8 mouse cellular contexts compared by ENCODE assay signal in the genomic region with DNA sequence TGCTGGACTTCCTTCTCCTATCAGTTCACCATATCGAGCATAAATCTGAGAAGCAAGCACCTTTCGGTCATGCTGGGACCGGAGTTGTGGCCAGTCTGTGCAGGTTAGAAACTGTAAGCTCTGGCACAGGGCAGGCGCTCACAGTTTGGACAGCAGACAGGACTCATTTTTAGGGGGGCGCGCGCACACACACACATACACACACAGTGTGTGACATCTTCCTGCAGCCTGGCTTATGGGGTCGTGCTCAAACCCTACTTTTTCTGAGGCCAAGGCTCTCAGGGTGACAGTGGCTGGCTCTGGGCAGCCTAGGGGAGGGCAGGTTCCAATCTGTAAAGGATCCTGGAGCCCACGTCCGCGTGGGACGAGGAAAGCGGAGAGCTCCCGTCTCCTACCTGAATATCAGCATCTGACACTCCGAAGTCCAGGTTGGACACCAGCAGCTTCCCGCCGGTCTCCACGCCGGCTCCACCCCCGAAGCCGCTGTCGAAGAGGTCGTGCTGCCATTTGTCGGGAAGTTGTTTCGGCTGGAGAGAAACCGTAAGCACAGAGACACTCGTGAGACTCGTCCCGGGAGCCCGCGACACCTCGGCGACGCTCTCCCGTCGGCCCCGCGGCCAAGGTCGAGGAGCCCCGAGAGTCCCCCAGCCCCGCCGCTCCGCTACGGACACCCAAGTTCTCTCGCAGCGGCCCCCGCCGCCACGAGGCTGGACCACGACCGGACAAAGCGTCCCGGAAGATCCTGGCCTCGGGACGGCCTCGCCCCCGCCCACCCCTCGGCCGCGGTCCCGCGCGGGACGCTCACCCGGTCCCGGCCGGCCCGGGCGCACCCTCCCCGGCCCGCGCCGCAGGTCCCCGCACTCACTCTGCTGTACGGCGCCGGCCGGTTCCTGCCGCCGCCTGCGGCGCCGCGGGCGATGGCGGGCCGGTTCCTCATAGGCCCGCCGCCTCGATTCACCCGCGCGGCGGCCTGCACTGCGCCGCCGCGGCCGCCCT. TPM values are rescaled to one million over a fixed set of nuclear protein-coding genes. Genes with fewer than 3 reads are reported as not detected.
DNase-seq lines count a peak whose midpoint lies in the region; ATAC-seq and TF ChIP-seq lines count a peak whose summit lies in the region.

No protein-coding gene starts in this region.

- intact Hi-C loops in heart, postnatal 25 days (cut with DNase I) = loop anchor here (2.0 kb wide), 1 partner anchor 15 kb away; no protein-coding TSS in a partner anchor
- intact Hi-C loops in left cerebral cortex, postnatal 14 days (cut with DNase I) = no loop called here

- no peak for DNase-seq in heart, postnatal 25 days (ENCODE audit: low spot score)
- DNase-seq in MEL (ENCODE audit: low read depth, low spot score) = peak; percentile 62
- peak; percentile 53 for DNase-seq in kidney, postnatal 0 days (ENCODE audit: low spot score)
- no peak for DNase-seq in midbrain, postnatal 0 days (ENCODE audit: low spot score)
- no peak for DNase-seq in left cerebral cortex, postnatal 14 days (ENCODE audit: low spot score in 2 of 2)
- no peak for DNase-seq in right cerebral cortex, adult 2 months (ENCODE audit: low spot score in 2 of 2)

- peaks cover 65% of the 10 kb centered on the region for H3K79me2 ChIP-seq in MEL (ENCODE audit: control insufficient read depth, insufficient read depth, low read length, poor library complexity)

- no peaks in the 10 kb centered on the region for H3K27me3 ChIP-seq in heart, embryonic 12.5 days (replicated peaks)
- no peaks in the 10 kb centered on the region for H3K27me3 ChIP-seq in MEL (ENCODE audit: control insufficient read depth in 1 of 2, insufficient read depth in 2 of 2, low read length in 2 of 2)
- no peaks in the 10 kb centered on the region for H3K27me3 ChIP-seq in forebrain, embryonic 12.5 days
- H3K27me3 ChIP-seq in kidney, postnatal 0 days (ENCODE audit: insufficient read depth, low read length) = no peaks in the 10 kb centered on the region
- no peaks in the 10 kb centered on the region for H3K27me3 ChIP-seq in midbrain, postnatal 0 days (ENCODE audit: insufficient read depth, low read length)

- ATAC-seq in heart, embryonic 12.5 days (ENCODE audit: insufficient number of reproducible peaks, low FRiP score) = peak; percentile 49
- ATAC-seq in forebrain, embryonic 12.5 days (ENCODE audit: low FRiP score) = no peak
- peak; percentile 61 for ATAC-seq in kidney, postnatal 0 days (replicated peaks; ENCODE audit: low FRiP score, low read depth)
- ATAC-seq in midbrain, postnatal 0 days (ENCODE audit: low FRiP score) = no peak; the same call in 1 of the 2 replicates

- H3K4me3 ChIP-seq in heart, embryonic 12.5 days = peak overlapping the region; percentile 100
- H3K4me3 ChIP-seq in MEL (ENCODE audit: control insufficient read depth in 1 of 2, insufficient read depth in 1 of 2, low read depth in 2 of 2, low read length in 2 of 2) = peak overlapping the region; percentile 74 to 95
- H3K4me3 ChIP-seq in forebrain, embryonic 12.5 days (replicated peaks) = peak overlapping the region; percentile 100
- peak overlapping the region; percentile 97 for H3K4me3 ChIP-seq in kidney, postnatal 0 days (replicated peaks; ENCODE audit: low read depth, low read length)
- H3K4me3 ChIP-seq in midbrain, postnatal 0 days (ENCODE audit: low read depth, low read length) = peak overlapping the region; percentile 99

- no peak for TF ChIP-seq CTCF in MEL (IDR thresholded peaks at IDR 0.05 in 2 of 3, conservative IDR thresholded peaks at IDR 0.05 in 1 of 3; ENCODE audit: control insufficient read depth in 1 of 3, insufficient read depth in 1 of 3, low read depth in 2 of 3, low read length in 3 of 3, poor library complexity in 1 of 3, severe bottlenecking in 1 of 3)
- no peak for TF ChIP-seq CTCF in kidney, postnatal 0 days (IDR thresholded peaks at IDR 0.05; ENCODE audit: low read depth)
- TF ChIP-seq CTCF in midbrain, postnatal 0 days (IDR thresholded peaks at IDR 0.05) = no peak

- peaks cover 24% of the 10 kb centered on the region for H3K4me1 ChIP-seq in heart, embryonic 12.5 days (replicated peaks)
- H3K4me1 ChIP-seq in MEL (ENCODE audit: control insufficient read depth in 1 of 2, insufficient read depth in 2 of 2, low read length in 2 of 2) = peaks cover 5 to 41% of the 10 kb centered on the region in 2 experiments
- H3K4me1 ChIP-seq in forebrain, embryonic 12.5 days = peaks cover 32% of the 10 kb centered on the region
- peaks cover 10% of the 10 kb centered on the region; the same call in 1 of the 2 replicates for H3K4me1 ChIP-seq in kidney, postnatal 0 days (replicated peaks; ENCODE audit: insufficient read depth, low read length)
- peaks cover 12% of the 10 kb centered on the region for H3K4me1 ChIP-seq in midbrain, postnatal 0 days (ENCODE audit: insufficient read depth, low read length)

- no peak; a peak in 1 of 4 replicates for TF ChIP-seq POLR2A in MEL (IDR thresholded peaks at IDR 0.05; ENCODE audit: control insufficient read depth in 1 of 2, insufficient read depth in 1 of 2, low read depth in 1 of 2, low read length in 2 of 2, poor library complexity in 1 of 2)

- H3K36me3 ChIP-seq in heart, embryonic 12.5 days = peaks cover 62% of the 10 kb centered on the region
- H3K36me3 ChIP-seq in MEL (ENCODE audit: control insufficient read depth in 1 of 2, insufficient read depth in 2 of 2, low read length in 2 of 2) = peaks cover 45 to 57% of the 10 kb centered on the region in 2 experiments
- H3K36me3 ChIP-seq in forebrain, embryonic 12.5 days (replicated peaks) = peaks cover 63% of the 10 kb centered on the region
- H3K36me3 ChIP-seq in kidney, postnatal 0 days (ENCODE audit: insufficient read depth, low read length) = peaks cover 41% of the 10 kb centered on the region
- peaks cover 33% of the 10 kb centered on the region for H3K36me3 ChIP-seq in midbrain, postnatal 0 days (ENCODE audit: insufficient read depth, low read length)

- no peaks in the 10 kb centered on the region for H3K9me3 ChIP-seq in heart, embryonic 12.5 days (replicated peaks)
- no peaks in the 10 kb centered on the region for H3K9me3 ChIP-seq in MEL (replicated peaks; ENCODE audit: insufficient read depth, low read length)
- H3K9me3 ChIP-seq in forebrain, embryonic 12.5 days = no peaks in the 10 kb centered on the region
- H3K9me3 ChIP-seq in kidney, postnatal 0 days (replicated peaks; ENCODE audit: low read length) = no peaks in the 10 kb centered on the region
- H3K9me3 ChIP-seq in midbrain, postnatal 0 days (ENCODE audit: low read length) = no peaks in the 10 kb centered on the region

- no peak for TF ChIP-seq RAD21 in MEL (IDR thresholded peaks at IDR 0.05; ENCODE audit: low read depth, low read length)

- TF ChIP-seq EP300 in MEL (IDR thresholded peaks at IDR 0.05; ENCODE audit: low read depth in 1 of 2, low read length in 2 of 2) = no peak

- peak overlapping the region; percentile 91 for H3K27ac ChIP-seq in heart, embryonic 12.5 days (ENCODE audit: poor library complexity, severe bottlenecking)
- peak overlapping the region; percentile 70 for H3K27ac ChIP-seq in MEL (ENCODE audit: control insufficient read depth, low read depth, low read length)
- peak overlapping the region; percentile 90 for H3K27ac ChIP-seq in forebrain, embryonic 12.5 days
- peak overlapping the region; percentile 94 for H3K27ac ChIP-seq in kidney, postnatal 0 days
- peak overlapping the region; percentile 90 for H3K27ac ChIP-seq in midbrain, postnatal 0 days (ENCODE audit: low read depth, low read length)

- peak overlapping the region; percentile 100 for H3K9ac ChIP-seq in heart, embryonic 12.5 days
- peak overlapping the region; percentile 99 for H3K9ac ChIP-seq in MEL (ENCODE audit: control insufficient read depth, low read depth, low read length, poor library complexity, severe bottlenecking)
- H3K9ac ChIP-seq in forebrain, embryonic 12.5 days = peak overlapping the region; percentile 100
- H3K9ac ChIP-seq in kidney, postnatal 0 days (ENCODE audit: low read depth, low read length) = peak overlapping the region; percentile 99
- H3K9ac ChIP-seq in midbrain, postnatal 0 days (replicated peaks; ENCODE audit: low read length, poor library complexity, severe bottlenecking) = peak overlapping the region; percentile 97

- peak overlapping the region; percentile 100 for H3K4me2 ChIP-seq in heart, embryonic 12.5 days
- H3K4me2 ChIP-seq in forebrain, embryonic 12.5 days = peak overlapping the region; percentile 97
- H3K4me2 ChIP-seq in kidney, postnatal 0 days (ENCODE audit: low read length) = peak overlapping the region; percentile 90
- peak overlapping the region; percentile 84 for H3K4me2 ChIP-seq in midbrain, postnatal 0 days (ENCODE audit: low read depth, low read length, poor library complexity, severe bottlenecking)

- WGBS in heart, embryonic 12.5 days = 5% methylated on average over 99 of the region's 99 CpGs
- 5% methylated on average over 92 of the region's 99 CpGs for WGBS in forebrain, embryonic 12.5 days
- WGBS in kidney, postnatal 0 days = 4% methylated on average over 79 of the region's 99 CpGs
- WGBS in midbrain, postnatal 0 days = 8% methylated on average over 66 of the region's 99 CpGs

RNA-seq across cellular contexts. Expression of gene Alyref, which starts 0.6 kb away (rescaled TPM):
- 356 and 361 TPM in 2 replicates for polyA plus RNA-seq in heart, embryonic 12.5 days (2016; fragmentation: Nextera tagmentation; extraction: Ambion mirVana)
- total RNA-seq in heart, postnatal 25 days (2021) = 10 to 100 TPM; 49.3 to 52.6 TPM
- total RNA-seq in MEL (2012; rRNA removed) = 1,072 and 1,078 TPM in 2 replicates
- 100 to 1,000 TPM in 1 of 2 experiments, not detected in 1; 600 TPM for polyA plus RNA-seq in MEL (2012; ENCODE audit: insufficient read depth in 1 of 2, insufficient read length in 2 of 2, low read depth in 1 of 2, low replicate concordance in 2 of 2, missing spikeins in 1 of 2)
- polyA plus RNA-seq in forebrain, embryonic 12.5 days (2016; fragmentation: Nextera tagmentation; extraction: Ambion mirVana) = 561 and 697 TPM in 2 replicates
- polyA plus RNA-seq in kidney, postnatal 0 days (2015; fragmentation: Nextera tagmentation; extraction: Ambion mirVana) = 341 and 361 TPM in 2 replicates
- total RNA-seq in midbrain, postnatal 0 days (2014; rRNA removed) = 70.8 and 86.9 TPM in 2 replicates
- polyA plus RNA-seq in midbrain, postnatal 0 days (2015; fragmentation: Nextera tagmentation; extraction: Ambion mirVana) = 130 and 145 TPM in 2 replicates
- total RNA-seq in left cerebral cortex, postnatal 14 days (2021) = 10 to 100 TPM; 65.4 to 72.9 TPM

RNA-seq across cellular contexts. Expression of gene Anapc11, which starts 0.7 kb away (rescaled TPM):
- 174 and 175 TPM in 2 replicates for polyA plus RNA-seq in heart, embryonic 12.5 days (2016; fragmentation: Nextera tagmentation; extraction: Ambion mirVana)
- total RNA-seq in heart, postnatal 25 days (2021) = 10 to 100 TPM; 82.6 to 90.3 TPM
- total RNA-seq in MEL (2012; rRNA removed) = 97.3 and 130 TPM in 2 replicates
- 100 to 1,000 TPM in 1 of 2 experiments, not detected in 1; 120 TPM for polyA plus RNA-seq in MEL (2012; ENCODE audit: insufficient read depth in 1 of 2, insufficient read length in 2 of 2, low read depth in 1 of 2, low replicate concordance in 2 of 2, missing spikeins in 1 of 2)
- 179 and 186 TPM in 2 replicates for polyA plus RNA-seq in forebrain, embryonic 12.5 days (2016; fragmentation: Nextera tagmentation; extraction: Ambion mirVana)
- 159 and 168 TPM in 2 replicates for polyA plus RNA-seq in kidney, postnatal 0 days (2015; fragmentation: Nextera tagmentation; extraction: Ambion mirVana)
- total RNA-seq in midbrain, postnatal 0 days (2014; rRNA removed) = 41.1 and 58.4 TPM in 2 replicates
- polyA plus RNA-seq in midbrain, postnatal 0 days (2015; fragmentation: Nextera tagmentation; extraction: Ambion mirVana) = 193 and 203 TPM in 2 replicates
- 100 to 1,000 TPM in 1 of 2 experiments, 10 to 100 TPM in 1; 99.6 to 100 TPM for total RNA-seq in left cerebral cortex, postnatal 14 days (2021)

RNA-seq across cellular contexts. Expression of gene Npb, which starts 10.7 kb away (rescaled TPM):
- 13.6 and 20.3 TPM in 2 replicates for polyA plus RNA-seq in heart, embryonic 12.5 days (2016; fragmentation: Nextera tagmentation; extraction: Ambion mirVana)
- not detected for total RNA-seq in heart, postnatal 25 days (2021)
- total RNA-seq in MEL (2012; rRNA removed) = 0.27 and 0.62 TPM in 2 replicates
- polyA plus RNA-seq in MEL (2012; ENCODE audit: insufficient read depth in 1 of 2, insufficient read length in 2 of 2, low read depth in 1 of 2, low replicate concordance in 2 of 2, missing spikeins in 1 of 2) = 1 to 10 TPM in 1 of 2 experiments, not detected in 1; 1.7 TPM
- 0.40 TPM in 1 of 2 replicates, not detected in the other for polyA plus RNA-seq in forebrain, embryonic 12.5 days (2016; fragmentation: Nextera tagmentation; extraction: Ambion mirVana)
- 48.0 and 51.4 TPM in 2 replicates for polyA plus RNA-seq in kidney, postnatal 0 days (2015; fragmentation: Nextera tagmentation; extraction: Ambion mirVana)
- not detected in 2 replicates for total RNA-seq in midbrain, postnatal 0 days (2014; rRNA removed)
- 1.3 TPM in 2 replicates for polyA plus RNA-seq in midbrain, postnatal 0 days (2015; fragmentation: Nextera tagmentation; extraction: Ambion mirVana)
- 1 to 10 TPM in 1 of 2 experiments, under 1 TPM in 1; 0.97 to 1.0 TPM for total RNA-seq in left cerebral cortex, postnatal 14 days (2021)

RNA-seq across cellular contexts. Expression of gene Arhgdia, which starts 16.1 kb away (rescaled TPM):
- 422 and 442 TPM in 2 replicates for polyA plus RNA-seq in heart, embryonic 12.5 days (2016; fragmentation: Nextera tagmentation; extraction: Ambion mirVana)
- total RNA-seq in heart, postnatal 25 days (2021) = 100 to 1,000 TPM; 142 to 158 TPM
- total RNA-seq in MEL (2012; rRNA removed) = 364 and 367 TPM in 2 replicates
- polyA plus RNA-seq in MEL (2012; ENCODE audit: insufficient read depth in 1 of 2, insufficient read length in 2 of 2, low read depth in 1 of 2, low replicate concordance in 2 of 2, missing spikeins in 1 of 2) = 100 to 1,000 TPM; 601 to 821 TPM
- polyA plus RNA-seq in forebrain, embryonic 12.5 days (2016; fragmentation: Nextera tagmentation; extraction: Ambion mirVana) = 496 and 513 TPM in 2 replicates
- polyA plus RNA-seq in kidney, postnatal 0 days (2015; fragmentation: Nextera tagmentation; extraction: Ambion mirVana) = 444 and 506 TPM in 2 replicates
- 233 and 286 TPM in 2 replicates for total RNA-seq in midbrain, postnatal 0 days (2014; rRNA removed)
- 390 and 417 TPM in 2 replicates for polyA plus RNA-seq in midbrain, postnatal 0 days (2015; fragmentation: Nextera tagmentation; extraction: Ambion mirVana)
- total RNA-seq in left cerebral cortex, postnatal 14 days (2021) = 100 to 1,000 TPM; 397 to 401 TPM

RNA-seq across cellular contexts. Expression of gene Pcyt2, which starts 20.2 kb away (rescaled TPM):
- 82.1 and 82.9 TPM in 2 replicates for polyA plus RNA-seq in heart, embryonic 12.5 days (2016; fragmentation: Nextera tagmentation; extraction: Ambion mirVana)
- 10 to 100 TPM; 54.2 to 59.3 TPM for total RNA-seq in heart, postnatal 25 days (2021)
- 71.8 and 86.7 TPM in 2 replicates for total RNA-seq in MEL (2012; rRNA removed)
- polyA plus RNA-seq in MEL (2012; ENCODE audit: insufficient read depth in 1 of 2, insufficient read length in 2 of 2, low read depth in 1 of 2, low replicate concordance in 2 of 2, missing spikeins in 1 of 2) = 10 to 100 TPM in 1 of 2 experiments, not detected in 1; 87.3 TPM
- 139 and 142 TPM in 2 replicates for polyA plus RNA-seq in forebrain, embryonic 12.5 days (2016; fragmentation: Nextera tagmentation; extraction: Ambion mirVana)
- 116 and 118 TPM in 2 replicates for polyA plus RNA-seq in kidney, postnatal 0 days (2015; fragmentation: Nextera tagmentation; extraction: Ambion mirVana)
- 130 and 137 TPM in 2 replicates for total RNA-seq in midbrain, postnatal 0 days (2014; rRNA removed)
- polyA plus RNA-seq in midbrain, postnatal 0 days (2015; fragmentation: Nextera tagmentation; extraction: Ambion mirVana) = 129 and 143 TPM in 2 replicates
- 100 to 1,000 TPM; 131 to 134 TPM for total RNA-seq in left cerebral cortex, postnatal 14 days (2021)

Comparison
In these comparisons a context has a peak if more than half of its experiments do, and no peak if none do; other contexts are left out.
1. ATAC-seq: peak in heart, embryonic 12.5 days (single experiment) and kidney, postnatal 0 days (single experiment); none in forebrain, embryonic 12.5 days (single experiment) and midbrain, postnatal 0 days (single experiment).
2. DNase-seq: peak in MEL (single experiment) and kidney, postnatal 0 days (single experiment); none in heart, postnatal 25 days (single experiment), midbrain, postnatal 0 days (single experiment), left cerebral cortex, postnatal 14 days (0 of 2) and right cerebral cortex, adult 2 months (0 of 2).
3. Peak in every context shown above with its lines, with median percentiles within 50 percentile points of each other: H3K27ac ChIP-seq, H3K4me2 ChIP-seq, H3K4me3 ChIP-seq and H3K9ac ChIP-seq.